Mouse (Mus musculus): ENCODE measurements around the gene Coro7. TPM values are rescaled to one million over a fixed set of nuclear protein-coding genes. Genes with fewer than 3 reads are reported as not detected.
A peak's percentile ranks its signal among the peaks of the same experiment; 100 is the strongest.

The Coro7 gene
- total and polyA plus RNA-seq, 2 experiments: 6.1 to 22.7 TPM

DNA sequence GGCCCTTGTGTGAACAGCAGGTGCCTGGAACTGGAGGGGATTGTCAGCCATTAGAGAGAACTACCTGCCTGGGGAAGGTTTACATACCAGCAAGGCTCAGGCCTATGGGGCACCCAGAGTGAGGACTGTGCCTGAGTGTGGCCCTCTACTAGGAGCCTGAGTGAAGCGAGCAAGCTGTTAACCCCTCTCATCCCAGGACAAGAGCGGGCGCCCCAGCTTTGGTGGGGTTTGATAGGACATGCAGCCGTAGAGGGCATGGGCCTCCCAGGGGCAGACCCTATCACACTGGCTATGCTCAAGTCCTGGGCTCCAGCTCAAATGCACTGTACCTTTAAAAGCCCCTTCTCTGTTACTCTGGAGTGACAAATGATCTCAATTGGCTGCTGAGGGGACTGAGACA, 32.7 kb downstream of the Coro7 start:
- peaks cover 38% of the 10 kb centered on the region for H3K79me2 ChIP-seq (ENCODE audit: control insufficient read depth, insufficient read depth, low read length)
- no peak overlapping the region for H3K27ac ChIP-seq (replicated peaks; ENCODE audit: insufficient read depth, low read depth, low read length)
- DNase-seq (ENCODE audit: extremely low read depth, low read depth, low spot score): no peak
- peaks cover 23% of the 10 kb centered on the region for H3K4me1 ChIP-seq (ENCODE audit: control insufficient read depth, insufficient read depth, low read length)
- WGBS: 84% methylated on average over 4 of the region's 4 CpGs
- H3K36me3 ChIP-seq (ENCODE audit: control insufficient read depth, insufficient read depth, low read length): peaks cover 4% of the 10 kb centered on the region; the same call in 1 of the 2 replicates
- TF ChIP-seq POLR2A (IDR thresholded peaks at IDR 0.05; ENCODE audit: extremely low read depth, insufficient read depth, low read length): no peak
- TF ChIP-seq CTCF (IDR thresholded peaks at IDR 0.05; ENCODE audit: low read depth, low read length): no peak
- H3K9ac ChIP-seq (ENCODE audit: low read depth, low read length): no peak overlapping the region
- no peaks in the 10 kb centered on the region for H3K27me3 ChIP-seq (ENCODE audit: control insufficient read depth, insufficient read depth, low read length)
- no peak overlapping the region for H3K4me3 ChIP-seq (ENCODE audit: insufficient read depth, low read depth, low read length)

DNA sequence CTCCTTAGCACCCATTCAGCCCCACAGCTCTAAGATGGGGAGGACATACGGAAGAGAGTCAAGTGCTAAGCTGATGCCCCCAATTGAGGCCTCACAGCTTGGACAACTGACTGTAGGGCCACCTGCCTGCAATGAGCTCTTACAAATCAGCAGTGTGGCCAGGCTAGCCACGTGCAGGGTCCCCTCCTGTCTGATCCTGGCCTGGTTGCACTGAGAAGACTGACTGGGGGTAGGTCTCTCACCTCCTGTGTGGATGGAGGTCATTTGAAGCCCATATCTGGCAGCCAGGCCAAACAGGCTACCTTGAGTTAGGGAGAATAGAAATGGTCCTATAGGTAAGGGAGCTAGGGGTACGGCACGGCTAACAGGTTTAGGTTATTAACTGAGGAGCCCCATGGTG, 33.7 kb downstream of the Coro7 start:
- H3K36me3 ChIP-seq (ENCODE audit: control insufficient read depth, insufficient read depth, low read length): peaks cover 4% of the 10 kb centered on the region; the same call in 1 of the 2 replicates
- H3K79me2 ChIP-seq (ENCODE audit: control insufficient read depth, insufficient read depth, low read length): peaks cover 41% of the 10 kb centered on the region
- WGBS: 85% methylated on average over 4 of the region's 4 CpGs
- no peak overlapping the region for H3K4me3 ChIP-seq (ENCODE audit: insufficient read depth, low read depth, low read length)
- H3K27me3 ChIP-seq (ENCODE audit: control insufficient read depth, insufficient read depth, low read length): no peaks in the 10 kb centered on the region
- H3K27ac ChIP-seq (replicated peaks; ENCODE audit: insufficient read depth, low read depth, low read length): no peak overlapping the region
- TF ChIP-seq CTCF (IDR thresholded peaks at IDR 0.05; ENCODE audit: low read depth, low read length) (no peak), POLR2A (IDR thresholded peaks at IDR 0.05; ENCODE audit: extremely low read depth, insufficient read depth, low read length) (no peak)
- no peak overlapping the region for H3K9ac ChIP-seq (ENCODE audit: low read depth, low read length)
- peaks cover 30% of the 10 kb centered on the region for H3K4me1 ChIP-seq (ENCODE audit: control insufficient read depth, insufficient read depth, low read length)
- no peak for DNase-seq (ENCODE audit: extremely low read depth, low read depth, low spot score)

DNA sequence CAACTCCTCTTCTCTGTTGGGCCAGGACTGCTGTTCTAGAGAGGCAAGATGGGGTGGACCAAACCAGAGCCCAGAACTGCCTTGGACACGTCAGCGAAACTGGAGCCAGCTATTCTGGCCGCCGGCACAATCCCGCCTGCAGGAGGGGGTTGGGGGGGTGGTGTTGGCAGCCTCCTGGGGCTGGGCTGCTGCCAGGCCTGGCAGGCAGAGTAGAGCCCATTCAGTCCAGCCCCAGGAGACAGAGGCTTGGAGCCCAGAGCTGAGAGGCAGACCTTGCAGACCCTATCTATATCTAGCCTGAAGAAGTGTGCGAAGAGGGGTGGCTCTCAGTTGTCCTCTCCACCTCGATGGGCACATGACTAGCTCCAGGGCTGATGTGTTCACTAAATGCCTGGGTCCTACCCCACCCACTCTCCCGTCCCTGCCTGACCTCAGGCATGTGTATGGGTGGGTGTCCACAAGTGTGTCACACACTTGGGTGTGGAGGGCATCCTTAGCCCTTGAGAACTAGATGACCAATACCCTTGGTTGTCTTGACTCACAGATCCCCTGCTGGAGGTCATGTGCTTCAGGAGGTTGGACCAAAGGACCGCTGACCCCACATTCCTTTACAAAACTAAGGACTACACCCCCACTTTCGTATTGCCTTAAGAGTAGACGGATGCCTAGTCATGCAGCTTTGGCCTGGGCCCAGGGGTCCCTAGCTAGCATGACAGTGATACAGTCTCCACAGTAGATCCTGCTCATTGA, 35.7 kb downstream of the Coro7 start:
- H3K27me3 ChIP-seq (ENCODE audit: control insufficient read depth, insufficient read depth, low read length): no peaks in the 10 kb centered on the region
- no peaks in the 10 kb centered on the region for H3K36me3 ChIP-seq (ENCODE audit: control insufficient read depth, insufficient read depth, low read length)
- peak; percentile 77 for DNase-seq (ENCODE audit: extremely low read depth, low read depth, low spot score)
- H3K4me1 ChIP-seq (ENCODE audit: control insufficient read depth, insufficient read depth, low read length): peaks cover 30% of the 10 kb centered on the region
- 39% methylated on average over 11 of the region's 11 CpGs for WGBS
- TF ChIP-seq CTCF (IDR thresholded peaks at IDR 0.05; ENCODE audit: low read depth, low read length) (no peak), POLR2A (IDR thresholded peaks at IDR 0.05; ENCODE audit: extremely low read depth, insufficient read depth, low read length) (no peak)
- no peak overlapping the region for H3K9ac ChIP-seq (ENCODE audit: low read depth, low read length)
- H3K79me2 ChIP-seq (ENCODE audit: control insufficient read depth, insufficient read depth, low read length): peaks cover 31% of the 10 kb centered on the region; the same call in 1 of the 2 replicates
- H3K4me3 ChIP-seq (ENCODE audit: insufficient read depth, low read depth, low read length): no peak overlapping the region
- H3K27ac ChIP-seq (replicated peaks; ENCODE audit: insufficient read depth, low read depth, low read length): peak overlapping the region; percentile 64

DNA sequence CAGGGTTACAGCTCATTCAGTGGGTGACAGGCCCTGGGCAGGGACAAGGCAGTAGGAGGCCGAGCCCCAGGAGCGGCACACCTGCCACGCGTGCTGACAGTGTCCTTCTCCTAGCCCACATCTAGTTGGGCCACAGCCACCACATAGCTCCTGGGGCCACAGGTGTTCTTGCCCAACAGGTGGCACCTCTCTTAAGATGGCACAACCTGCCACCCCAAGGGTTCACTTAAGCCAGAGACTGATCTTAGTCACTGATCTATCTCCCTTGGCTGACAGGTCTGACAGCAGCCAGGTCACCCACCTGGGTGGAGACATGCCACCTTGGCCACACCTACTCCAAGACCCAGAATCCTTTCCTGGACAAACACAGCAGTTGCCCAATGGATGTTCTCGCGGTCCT, 36.6 kb downstream of the Coro7 start:
- Histone ChIP-seq H3K4me3 (ENCODE audit: insufficient read depth, low read depth, low read length) (peak overlapping the region; percentile 20; the same call in 1 of the 2 replicates), H3K27me3 (ENCODE audit: control insufficient read depth, insufficient read depth, low read length) (no peaks in the 10 kb centered on the region), H3K4me1 (ENCODE audit: control insufficient read depth, insufficient read depth, low read length) (peaks cover 30% of the 10 kb centered on the region), H3K9ac (ENCODE audit: low read depth, low read length) (peak overlapping the region; percentile 22), H3K27ac (replicated peaks; ENCODE audit: insufficient read depth, low read depth, low read length) (peak overlapping the region; percentile 64), H3K36me3 (ENCODE audit: control insufficient read depth, insufficient read depth, low read length) (no peaks in the 10 kb centered on the region), H3K79me2 (ENCODE audit: control insufficient read depth, insufficient read depth, low read length) (peaks cover 27% of the 10 kb centered on the region; the same call in 1 of the 2 replicates)
- peak; percentile 65 for DNase-seq (ENCODE audit: extremely low read depth, low read depth, low spot score)
- TF ChIP-seq POLR2A (IDR thresholded peaks at IDR 0.05; ENCODE audit: extremely low read depth, insufficient read depth, low read length) (no peak), CTCF (IDR thresholded peaks at IDR 0.05; ENCODE audit: low read depth, low read length) (no peak)
- 15% methylated on average over 6 of the region's 6 CpGs for WGBS

DNA sequence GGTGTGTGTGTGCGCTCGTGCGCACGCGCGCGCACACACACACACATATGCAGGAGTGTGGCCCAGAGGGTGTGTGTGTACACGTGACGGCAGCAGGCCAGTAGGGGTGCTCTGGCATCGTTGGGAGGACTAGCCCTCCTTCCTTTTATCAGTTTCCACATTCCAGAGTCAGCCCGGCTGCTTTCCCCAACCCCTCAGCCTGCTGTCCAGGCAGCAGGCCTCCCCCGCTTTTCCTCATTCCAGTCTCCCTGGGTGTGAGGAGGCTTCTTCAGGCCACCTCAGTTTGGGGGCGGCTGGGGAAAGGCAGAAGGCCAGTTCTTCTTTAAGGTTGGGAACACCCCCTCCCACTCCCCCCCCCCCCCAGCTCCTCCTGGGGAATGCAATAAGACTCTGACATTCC, 37.4 kb downstream of the Coro7 start:
- Histone ChIP-seq H3K79me2 (ENCODE audit: control insufficient read depth, insufficient read depth, low read length) (peaks cover 27% of the 10 kb centered on the region; the same call in 1 of the 2 replicates), H3K36me3 (ENCODE audit: control insufficient read depth, insufficient read depth, low read length) (no peaks in the 10 kb centered on the region), H3K4me3 (ENCODE audit: insufficient read depth, low read depth, low read length) (peak overlapping the region; percentile 9; the same call in 1 of the 2 replicates), H3K27ac (replicated peaks; ENCODE audit: insufficient read depth, low read depth, low read length) (peak overlapping the region; percentile 57), H3K9ac (ENCODE audit: low read depth, low read length) (no peak overlapping the region), H3K4me1 (ENCODE audit: control insufficient read depth, insufficient read depth, low read length) (peaks cover 30% of the 10 kb centered on the region), H3K27me3 (ENCODE audit: control insufficient read depth, insufficient read depth, low read length) (no peaks in the 10 kb centered on the region)
- peak; percentile 42 for DNase-seq (ENCODE audit: extremely low read depth, low read depth, low spot score)
- no peak for TF ChIP-seq POLR2A (IDR thresholded peaks at IDR 0.05; ENCODE audit: extremely low read depth, insufficient read depth, low read length)
- TF ChIP-seq CTCF (IDR thresholded peaks at IDR 0.05; ENCODE audit: low read depth, low read length): no peak
- WGBS: 66% methylated on average over 13 of the region's 13 CpGs
